Mouse (Mus musculus) cerebellum, postnatal 14 days (tissue): ENCODE measurements around the gene Ccdc51.

Source experiments
- DNase-seq, 2 experiments: peaks; one replicate each; pipeline ENCODE4 v3.0.0; 2021; ENCODE audit warnings: mixed read lengths in 2 of 2

The Ccdc51 gene

GRCm38 (mm10) chr9:109125481-109125880 lies 43.2 kb downstream of the Ccdc51 start:
- no peak for DNase-seq

GRCm38 (mm10) chr9:109127076-109127475 lies 44.8 kb downstream of the Ccdc51 start:
- no peak for DNase-seq

DNA sequence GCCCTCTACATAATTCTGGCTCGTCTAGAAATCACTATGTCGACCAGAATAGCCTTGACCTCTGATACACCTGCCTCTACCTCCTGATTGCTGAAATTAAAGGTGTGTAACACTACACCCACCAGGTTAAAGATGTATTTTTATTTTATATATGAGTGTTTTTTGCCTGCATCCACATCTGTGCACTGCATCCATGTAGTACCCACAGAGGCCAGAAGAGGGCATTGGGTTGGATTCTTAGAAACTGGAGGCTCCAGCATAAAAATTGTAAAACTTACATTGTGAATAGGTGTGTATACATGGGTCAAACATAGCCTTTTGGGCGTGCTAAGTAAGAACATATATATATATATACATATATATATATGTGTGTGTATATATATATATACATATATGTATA lies 45.9 kb downstream of the Ccdc51 start:
- peak; percentile 30 to 66 for DNase-seq

- no peak for DNase-seq
These were observed 47.8 kb downstream of the Ccdc51 start for GRCm38 (mm10) chr9:109130076-109130475.

GRCm38 (mm10) chr9:109140414-109140813 lies 58.1 kb downstream of the Ccdc51 start:
- peak in 1 of 2 experiments; percentile 24 for DNase-seq
